Mouse (Mus musculus) C2C12 (cell line): ENCODE data around the gene Mpzl1. TPM values are rescaled to one million over a fixed set of nuclear protein-coding genes. Genes with fewer than 3 reads are reported as not detected.

Source experiments
- H3K27me3 ChIP-seq: one replicate; pipeline ENCODE4 v1.6.1; 2011; ENCODE audit not compliant: control insufficient read depth, insufficient read depth, insufficient read length
- H3K36me3 ChIP-seq: one replicate; pipeline ENCODE4 v1.6.1; 2011; ENCODE audit not compliant: control insufficient read depth, insufficient read depth
- H3K4me3 ChIP-seq: one replicate; pipeline ENCODE4 v1.5.1; 2011; ENCODE audit warnings: mild to moderate bottlenecking, control low read depth; ENCODE audit not compliant: poor library complexity, insufficient read depth, severe bottlenecking
- H3K79me2 ChIP-seq: one replicate; pipeline ENCODE4 v1.6.1; 2011; ENCODE audit not compliant: control insufficient read depth, insufficient read depth
- H3K79me3 ChIP-seq: one replicate; pipeline ENCODE4 v1.6.1; 2011; ENCODE audit warnings: low read depth, control low read depth
- H3ac ChIP-seq: one replicate; pipeline ENCODE3; 2011; ENCODE audit warnings: low read depth; ENCODE audit not compliant: control insufficient read depth, insufficient read length
- CEBPB ChIP-seq: IDR thresholded peaks from one replicate; pipeline ENCODE4 v1.6.1; 2011; ENCODE audit warnings: low read depth, mild to moderate bottlenecking, control low read depth, moderate library complexity
- CTCF ChIP-seq: IDR thresholded peaks from one replicate; pipeline ENCODE4 v1.5.1; 2011; ENCODE audit not compliant: control insufficient read depth, insufficient read depth, insufficient read length
- FOSL1 ChIP-seq: IDR thresholded peaks from one replicate; pipeline ENCODE4 v1.8.0; 2011; ENCODE audit warnings: mild to moderate bottlenecking, low read length; ENCODE audit not compliant: poor library complexity, insufficient read depth, severe bottlenecking
- MAX ChIP-seq: IDR thresholded peaks from one replicate; pipeline ENCODE4 v1.6.1; 2011; ENCODE audit warnings: mild to moderate bottlenecking, control low read depth
- MYOD1 ChIP-seq: IDR thresholded peaks from one replicate; pipeline ENCODE4 v1.6.1; 2011; ENCODE audit warnings: low read depth; ENCODE audit not compliant: control insufficient read depth, insufficient read length
- MYOG ChIP-seq: IDR thresholded peaks from one replicate; pipeline ENCODE4 v1.6.1; 2011; ENCODE audit not compliant: control insufficient read depth, insufficient read length; ENCODE audit errors: extremely low read depth
- USF1 ChIP-seq: IDR thresholded peaks from one replicate; pipeline ENCODE4 v1.6.1; 2011; ENCODE audit warnings: low read depth, mild to moderate bottlenecking, control low read depth, moderate library complexity
- polyA plus RNA-seq: library from polyadenylated mRNA; unstranded; fragments of >200 nt; fragmentation: generic; extraction: Trizol; gene quantifications from one replicate; pipeline ENCODE4 v1.2.1, GENCODE M21; 2012; ENCODE audit warnings: missing spikeins

Gene Mpzl1
- polyA plus RNA-seq, 1 experiment, result 32.1 TPM

- Histone ChIP-seq H3ac (peak overlapping the region; percentile 95), H3K36me3 (no peaks in the 10 kb centered on the region), H3K27me3 (no peaks in the 10 kb centered on the region), H3K79me2 (no peaks in the 10 kb centered on the region), H3K79me3 (no peaks in the 10 kb centered on the region), H3K4me3 (peak overlapping the region; percentile 65)
- TF ChIP-seq CEBPB (no peak), CTCF (no peak), MYOD1 (no peak), MAX (peak; percentile 27), FOSL1 (no peak), MYOG (no peak), USF1 (peak; percentile 8)
Observed at GRCm38 (mm10) chr1:165641786-165642771, 7.7 kb upstream of the Mpzl1 start.

DNA sequence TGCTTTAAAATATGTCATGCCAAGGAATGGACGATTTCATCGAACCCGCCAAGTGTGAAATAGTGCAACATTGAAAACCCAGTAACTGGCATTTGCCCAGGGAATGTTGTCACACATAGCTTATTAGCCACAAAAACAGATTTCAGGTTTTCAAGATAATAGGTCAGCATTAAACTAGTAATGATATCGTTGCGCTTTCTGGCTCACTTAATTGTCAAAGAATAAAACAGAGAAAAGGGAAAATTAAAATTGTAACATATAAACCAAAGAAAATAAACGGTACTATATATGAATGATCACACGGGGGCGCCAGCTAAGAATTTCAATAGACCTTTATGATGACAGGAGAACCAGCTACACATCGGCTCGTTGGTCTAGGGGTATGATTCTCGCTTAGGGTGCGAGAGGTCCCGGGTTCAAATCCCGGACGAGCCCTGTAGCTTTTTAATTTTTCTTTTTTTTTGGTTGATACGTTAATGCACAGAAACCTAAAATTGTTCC is 7.0 kb upstream of the Mpzl1 start:
- Histone ChIP-seq H3K79me3 (no peaks in the 10 kb centered on the region), H3K4me3 (peak overlapping the region; percentile 65), H3K79me2 (no peaks in the 10 kb centered on the region), H3K27me3 (no peaks in the 10 kb centered on the region), H3ac (no peak overlapping the region), H3K36me3 (no peaks in the 10 kb centered on the region)
- TF ChIP-seq FOSL1 (no peak), CTCF (peak; percentile 13), MYOD1 (no peak), CEBPB (no peak), USF1 (no peak), MYOG (no peak), MAX (no peak)

DNA sequence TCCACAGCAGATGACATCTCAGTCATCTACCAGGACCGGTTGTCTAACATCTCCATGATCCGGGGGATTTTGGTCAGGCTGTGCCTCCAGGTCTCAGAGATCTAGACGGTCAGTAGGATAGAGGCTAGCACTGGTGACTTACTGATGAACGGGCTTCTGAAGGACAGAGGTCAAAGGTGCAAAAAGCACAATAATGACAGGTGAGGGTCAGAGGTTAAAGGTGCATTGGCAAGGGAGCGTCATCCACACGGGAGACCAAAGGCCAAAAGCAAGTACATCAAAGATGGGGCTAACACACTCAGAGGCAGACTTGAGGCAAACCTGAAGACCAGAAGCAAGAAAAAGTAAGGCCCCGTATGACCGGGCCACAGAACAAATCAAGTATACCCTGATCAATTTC is 2.0 kb upstream of the Mpzl1 start:
- Histone ChIP-seq H3K79me2 (peaks cover 27% of the 10 kb centered on the region), H3K79me3 (peaks cover 6% of the 10 kb centered on the region), H3K4me3 (no peak overlapping the region), H3ac (no peak overlapping the region), H3K27me3 (no peaks in the 10 kb centered on the region), H3K36me3 (no peaks in the 10 kb centered on the region)
- no peak for TF ChIP-seq CTCF
- no peak for TF ChIP-seq USF1
- no peak for TF ChIP-seq FOSL1
- no peak for TF ChIP-seq MAX
- no peak for TF ChIP-seq CEBPB

GRCm38 (mm10) chr1:165635055-165635897 is 938 bp upstream of the Mpzl1 start:
- Histone ChIP-seq H3K79me2 (peaks cover 34% of the 10 kb centered on the region), H3K27me3 (no peaks in the 10 kb centered on the region), H3K79me3 (peaks cover 6% of the 10 kb centered on the region), H3ac (no peak overlapping the region), H3K4me3 (peak overlapping the region; percentile 53), H3K36me3 (no peaks in the 10 kb centered on the region)
- TF ChIP-seq CEBPB (no peak), MAX (no peak), USF1 (no peak), MYOG (no peak), FOSL1 (no peak), CTCF (no peak), MYOD1 (no peak)

DNA sequence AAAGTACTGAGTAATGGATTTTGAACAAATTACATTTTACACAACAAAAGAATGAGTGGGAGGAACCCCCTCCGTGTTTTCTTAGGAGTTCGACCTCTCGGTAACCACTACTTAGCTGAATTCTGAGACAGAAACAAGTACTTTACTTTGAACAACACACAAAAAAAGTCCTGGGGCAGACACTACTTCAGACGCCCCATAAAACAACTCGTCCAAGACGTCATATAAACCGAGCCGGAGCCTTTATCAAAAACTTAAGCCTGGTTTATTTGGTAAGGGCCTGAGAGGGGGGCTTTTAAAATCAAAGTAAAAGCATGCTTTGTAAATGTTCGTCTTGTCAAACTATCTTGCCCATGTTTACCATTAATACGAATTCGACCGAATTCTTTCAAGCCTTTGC is 993 bp downstream of the Mpzl1 start:
- Histone ChIP-seq H3K4me3 (peak overlapping the region; percentile 53), H3K79me2 (peaks cover 54% of the 10 kb centered on the region), H3K79me3 (peaks cover 6% of the 10 kb centered on the region), H3ac (no peak overlapping the region), H3K27me3 (no peaks in the 10 kb centered on the region), H3K36me3 (no peaks in the 10 kb centered on the region)
- TF ChIP-seq USF1, result no peak
